Mouse (Mus musculus) ES-E14 (cell line): Measurements from ENCODE around the gene Cmtm6. TPM values are rescaled to one million over a fixed set of nuclear protein-coding genes. Genes with fewer than 3 reads are reported as not detected.
"Not testable (repeated sequence)": the region's sequence is repeated elsewhere in the genome, so short reads cannot be mapped to it uniquely, and the experiment has no call there.

Source experiments
- DNase-seq: peaks from one replicate; pipeline ENCODE4 v3.0.0-alpha.2; 2013; ENCODE audit warnings: low read depth, low spot score
- H3K27ac ChIP-seq: 2 replicates; pipeline ENCODE4 v1.5.1; 2012; ENCODE audit warnings: low read depth, mild to moderate bottlenecking, low read length, moderate library complexity, mixed read lengths; ENCODE audit not compliant: poor library complexity, insufficient read depth, severe bottlenecking
- H3K36me3 ChIP-seq: 2 replicates; pipeline ENCODE4 v1.6.1; 2012; ENCODE audit warnings: mild to moderate bottlenecking, low read length, moderate library complexity, mixed read lengths; ENCODE audit not compliant: control insufficient read depth, poor library complexity, insufficient read depth, severe bottlenecking
- H3K4me1 ChIP-seq, 2 experiments: fragments of 150-350 bp in 1 of 2; sonication (generic) in 1 of 2; 2 replicates each; pipeline ENCODE4 v1.6.1; 2012; ENCODE audit warnings: low read length in 2 of 2, mild to moderate bottlenecking in 1 of 2, mixed read lengths in 1 of 2; ENCODE audit not compliant: control insufficient read depth in 2 of 2, insufficient read depth in 2 of 2, poor library complexity in 1 of 2
- H3K4me3 ChIP-seq, 2 experiments: fragments of 150-350 bp in 1 of 2; sonication (generic) in 1 of 2; 2 replicates each; pipeline ENCODE4 v1.5.1; 2012; ENCODE audit warnings: low read length in 2 of 2, low read depth in 1 of 2, mild to moderate bottlenecking in 1 of 2, mixed read lengths in 1 of 2; ENCODE audit not compliant: insufficient read depth in 1 of 2, poor library complexity in 1 of 2, severe bottlenecking in 1 of 2
- H3K9ac ChIP-seq: 2 replicates; pipeline ENCODE4 v1.6.1; 2012; ENCODE audit warnings: low read depth, mild to moderate bottlenecking, low read length, mixed read lengths; ENCODE audit not compliant: poor library complexity, insufficient read depth, severe bottlenecking
- H3K9me3 ChIP-seq: fragments of 150-350 bp; sonication (generic); 2 replicates; pipeline ENCODE4 v1.6.1; 2012; ENCODE audit warnings: low read depth, mild to moderate bottlenecking, low read length; ENCODE audit not compliant: control insufficient read depth, insufficient read depth
- CHD2 ChIP-seq: IDR thresholded peaks from 2 replicates; pipeline ENCODE4 v1.6.1; 2014; ENCODE audit warnings: mild to moderate bottlenecking, low read depth, low read length, inconsistent platforms
- HCFC1 ChIP-seq: IDR thresholded peaks from 2 replicates; pipeline ENCODE4 v1.6.1; 2012; ENCODE audit warnings: low read length, inconsistent platforms, borderline replicate concordance; ENCODE audit not compliant: insufficient read depth
- MAFK ChIP-seq: IDR thresholded peaks from 2 replicates; pipeline ENCODE4 v1.6.1; 2014; ENCODE audit warnings: mild to moderate bottlenecking, low read depth, low read length, inconsistent platforms; ENCODE audit not compliant: insufficient read depth
- ZC3H11A ChIP-seq: IDR thresholded peaks from 2 replicates; pipeline ENCODE4 v1.6.1; 2012; ENCODE audit warnings: low read depth, mild to moderate bottlenecking, inconsistent platforms, low read length, borderline replicate concordance
- ZNF384 ChIP-seq: IDR thresholded peaks from 2 replicates; pipeline ENCODE4 v1.6.1; 2012; ENCODE audit warnings: low read depth, low read length, inconsistent platforms
- in situ Hi-C, 2 experiments: fragments of 600-800 bp; cut with MboI; formaldehyde crosslinking; loops; one replicate each; pipeline ENCODE4 v1.15.1; 2025; ENCODE audit warnings: low sequenced_read_pairs in 2 of 2, inconsistent platforms in 1 of 2; ENCODE audit not compliant: unreplicated experiment in 2 of 2
- total RNA-seq: library from RNA; depleted of rRNA; stranded (reverse); fragments of 300-350 nt; gene quantifications from 2 replicates; pipeline ENCODE4 v1.2.3, GENCODE M21; 2012

The Cmtm6 gene
- total RNA-seq, 1 experiment, result 74.4 TPM

GRCm38 (mm10) chr9:114716677-114717331 lies 14.1 kb upstream of the Cmtm6 start:
- Histone ChIP-seq H3K9ac (no peak overlapping the region), H3K9me3 (no peaks in the 10 kb centered on the region), H3K36me3 (peaks cover 46% of the 10 kb centered on the region), H3K4me3 (no peak overlapping the region), H3K4me1 (0 out of 4 replicates have a peak, but pooled peaks cover 0 to 2% of the 10 kb centered on the region in 2 experiments), H3K27ac (no peak overlapping the region)
- no peak for TF ChIP-seq MAFK
- TF ChIP-seq HCFC1, result no peak
- TF ChIP-seq ZC3H11A, result no peak
- no peak for DNase-seq
- in situ Hi-C loops, result no loop called here

- H3K4me1 ChIP-seq, result peaks cover 4 to 15% of the 10 kb centered on the region in 2 experiments; a peak in 3 of 4 replicates
- TF ChIP-seq MAFK (no peak), HCFC1 (no peak), ZC3H11A (no peak), CHD2 (no peak), ZNF384 (no peak)
- in situ Hi-C loops, result no loop called here
- peak; percentile 45 for DNase-seq
- H3K9me3 ChIP-seq, result no peaks in the 10 kb centered on the region
- no peak overlapping the region for H3K9ac ChIP-seq
- peaks cover 10% of the 10 kb centered on the region for H3K36me3 ChIP-seq
- no peak overlapping the region for H3K4me3 ChIP-seq
- H3K27ac ChIP-seq, result no peak overlapping the region
These were observed 3.6 kb upstream of the Cmtm6 start for GRCm38 (mm10) chr9:114727315-114727714.

- H3K9me3 ChIP-seq, H3K27ac ChIP-seq, H3K36me3 ChIP-seq, H3K4me3 ChIP-seq, in situ Hi-C loops, DNase-seq, H3K9ac ChIP-seq: not testable (repeated sequence)
- H3K4me1 ChIP-seq, result peaks cover 4 to 18% of the 10 kb centered on the region in 2 experiments
These were observed 2.5 kb upstream of the Cmtm6 start for GRCm38 (mm10) chr9:114728432-114728831.

GRCm38 (mm10) chr9:114729911-114730805 lies 758 bp upstream of the Cmtm6 start:
- TF ChIP-seq ZC3H11A, result no peak
- no peak for TF ChIP-seq HCFC1
- TF ChIP-seq ZNF384, result no peak
- TF ChIP-seq MAFK, result no peak
- TF ChIP-seq CHD2, result no peak
- H3K36me3 ChIP-seq, result no peaks in the 10 kb centered on the region
- H3K9me3 ChIP-seq, result no peaks in the 10 kb centered on the region
- in situ Hi-C loops, result no loop called here
- H3K27ac ChIP-seq, result no peak overlapping the region
- peak overlapping the region; percentile 10; the same call in 1 of the 2 replicates for H3K9ac ChIP-seq
- H3K4me1 ChIP-seq, result peaks cover 8 to 18% of the 10 kb centered on the region in 2 experiments
- peak overlapping the region in 1 of 2 experiments; percentile 17; a peak in 2 of 4 replicates for H3K4me3 ChIP-seq
- no peak for DNase-seq
